Mouse (Mus musculus): ENCODE measurements at regions not wholly inside any gene's neighbourhood (a gene's known extent, or its start where the extent isn't known, plus 50 kb on each side); places are given as distances from the start of the nearest gene placed in this dataset.

DNA sequence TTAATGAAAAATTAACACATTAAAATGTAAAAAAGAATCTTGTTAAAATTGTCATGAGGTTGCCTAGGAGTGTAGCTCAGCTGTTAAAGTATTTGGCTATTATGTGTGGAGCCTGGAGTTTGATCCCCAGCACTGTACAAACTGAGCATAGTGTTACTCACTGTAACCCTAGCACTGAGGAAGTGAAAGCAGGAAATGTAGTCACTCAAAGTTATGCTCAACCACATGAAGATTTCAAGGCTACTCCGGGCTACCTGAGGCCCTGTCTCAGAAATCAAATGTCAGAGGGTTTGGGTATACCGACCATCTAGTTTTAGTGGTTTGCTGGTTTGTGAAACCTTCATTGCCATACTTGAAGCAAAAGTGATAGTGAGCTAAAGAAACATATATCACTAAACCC lies 287.2 kb downstream of the Sim1 start:
- no peaks in the 10 kb centered on the region for H3K36me3 ChIP-seq (ENCODE audit: control insufficient read depth, insufficient read depth, low read length)
- 81% methylated on average over 2 of the region's 2 CpGs for WGBS
- ATAC-seq (ENCODE audit: low read depth), result no peak
- H3K27me3 ChIP-seq (ENCODE audit: control insufficient read depth, insufficient read depth, low read depth, low read length), result no peaks in the 10 kb centered on the region
- H3K9ac ChIP-seq (ENCODE audit: low read length), result no peak overlapping the region
- no peak overlapping the region for H3K27ac ChIP-seq (ENCODE audit: low read length)
- H3K4me3 ChIP-seq (ENCODE audit: low read length), result no peak overlapping the region
- H3K4me1 ChIP-seq (replicated peaks; ENCODE audit: control insufficient read depth, insufficient read depth, low read length), result no peaks in the 10 kb centered on the region
- H3K4me2 ChIP-seq (ENCODE audit: low read depth, low read length), result no peak overlapping the region
- no peaks in the 10 kb centered on the region for H3K9me3 ChIP-seq (ENCODE audit: control insufficient read depth, low read length)

DNA sequence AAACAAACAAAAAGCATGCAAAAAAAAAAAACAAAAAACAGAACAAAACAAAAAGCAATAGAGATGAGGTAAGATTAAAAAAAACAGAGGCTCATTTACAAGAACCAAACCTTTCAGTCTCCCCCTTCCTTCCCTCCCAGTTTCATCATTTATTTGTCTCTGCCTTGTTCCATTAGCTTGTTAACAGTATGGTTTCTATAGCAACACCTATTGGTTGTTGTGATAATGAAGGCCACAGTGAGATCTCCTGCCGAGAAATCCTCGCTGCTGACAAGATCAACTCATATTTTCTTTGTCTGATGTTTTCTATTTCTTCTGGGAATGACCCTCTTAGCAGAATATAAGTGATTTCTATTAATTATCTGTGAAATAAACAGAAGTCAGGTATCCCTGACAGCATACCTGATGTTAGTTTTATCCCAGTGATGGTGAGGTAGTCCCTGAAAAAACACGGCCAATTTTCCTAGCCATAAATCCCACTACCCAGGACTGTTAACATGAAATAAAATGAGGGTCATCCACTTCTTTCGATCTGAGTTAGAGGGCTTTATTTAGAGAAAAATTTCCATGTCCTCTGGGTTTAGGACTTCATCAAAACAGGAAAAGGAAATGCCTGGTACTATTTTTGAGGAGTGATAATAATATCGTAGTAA lies 288.9 kb upstream of the Gm49339 start:
- Histone ChIP-seq H3K27ac (ENCODE audit: low read length) (no peak overlapping the region), H3K36me3 (ENCODE audit: control insufficient read depth, insufficient read depth, low read length) (no peaks in the 10 kb centered on the region), H3K4me2 (ENCODE audit: low read depth, low read length) (no peak overlapping the region), H3K27me3 (ENCODE audit: control insufficient read depth, insufficient read depth, low read depth, low read length) (no peaks in the 10 kb centered on the region), H3K9me3 (ENCODE audit: control insufficient read depth, low read length) (no peaks in the 10 kb centered on the region), H3K4me1 (replicated peaks; ENCODE audit: control insufficient read depth, insufficient read depth, low read length) (no peaks in the 10 kb centered on the region), H3K4me3 (ENCODE audit: low read length) (no peak overlapping the region), H3K9ac (ENCODE audit: low read length) (no peak overlapping the region)
- no peak for ATAC-seq (ENCODE audit: low read depth)
- 45% methylated on average over 5 of the region's 5 CpGs for WGBS

- H3K9me3 ChIP-seq (ENCODE audit: control insufficient read depth, low read length), result no peaks in the 10 kb centered on the region
- no peaks in the 10 kb centered on the region for H3K27me3 ChIP-seq (ENCODE audit: control insufficient read depth, insufficient read depth, low read depth, low read length)
- no peak overlapping the region for H3K4me2 ChIP-seq (ENCODE audit: low read depth, low read length)
- H3K36me3 ChIP-seq (ENCODE audit: control insufficient read depth, insufficient read depth, low read length), result no peaks in the 10 kb centered on the region
- no peak overlapping the region for H3K27ac ChIP-seq (ENCODE audit: low read length)
- H3K4me3 ChIP-seq (ENCODE audit: low read length), result no peak overlapping the region
- H3K9ac ChIP-seq (ENCODE audit: low read length), result no peak overlapping the region
- ATAC-seq (ENCODE audit: low read depth), result no peak
- WGBS, result 56% methylated on average over 4 of the region's 4 CpGs
- no peaks in the 10 kb centered on the region for H3K4me1 ChIP-seq (replicated peaks; ENCODE audit: control insufficient read depth, insufficient read depth, low read length)
Measured at GRCm38 (mm10) chr10:51219481-51219880, 260.9 kb upstream of the Gm49339 start.

DNA sequence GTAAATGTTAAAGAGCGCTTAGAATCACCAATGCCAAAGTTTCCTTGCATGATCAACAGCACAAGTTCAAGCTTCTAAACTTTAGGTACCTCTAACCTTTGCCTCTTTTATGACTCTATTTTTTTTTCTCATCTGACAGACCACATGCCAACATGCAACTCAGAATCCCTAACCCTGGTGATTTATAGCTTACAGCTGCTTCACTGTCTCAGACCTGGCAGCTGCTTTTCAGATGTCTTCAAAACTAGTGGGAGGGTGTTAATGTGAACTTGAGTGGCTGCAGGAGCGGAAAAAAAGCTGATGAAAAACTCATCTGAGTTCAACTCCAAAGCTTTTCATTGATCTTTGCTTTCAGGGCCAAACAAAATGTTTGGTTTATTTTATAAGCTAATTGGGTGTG lies 246.8 kb upstream of the Gm49339 start:
- no peak overlapping the region for H3K27ac ChIP-seq (ENCODE audit: low read length)
- no peak for ATAC-seq (ENCODE audit: low read depth)
- no peaks in the 10 kb centered on the region for H3K36me3 ChIP-seq (ENCODE audit: control insufficient read depth, insufficient read depth, low read length)
- no peaks in the 10 kb centered on the region for H3K27me3 ChIP-seq (ENCODE audit: control insufficient read depth, insufficient read depth, low read depth, low read length)
- H3K4me1 ChIP-seq (replicated peaks; ENCODE audit: control insufficient read depth, insufficient read depth, low read length), result no peaks in the 10 kb centered on the region
- no peak overlapping the region for H3K4me3 ChIP-seq (ENCODE audit: low read length)
- WGBS, result 68% methylated on average over 2 of the region's 2 CpGs
- H3K9me3 ChIP-seq (ENCODE audit: control insufficient read depth, low read length), result no peaks in the 10 kb centered on the region
- H3K4me2 ChIP-seq (ENCODE audit: low read depth, low read length), result no peak overlapping the region
- H3K9ac ChIP-seq (ENCODE audit: low read length), result no peak overlapping the region

GRCm38 (mm10) chr10:51235586-51236575 lies 244.5 kb upstream of the Gm49339 start:
- no peaks in the 10 kb centered on the region for H3K9me3 ChIP-seq (ENCODE audit: control insufficient read depth, low read length)
- no peak for ATAC-seq (ENCODE audit: low read depth)
- H3K36me3 ChIP-seq (ENCODE audit: control insufficient read depth, insufficient read depth, low read length), result no peaks in the 10 kb centered on the region
- H3K4me1 ChIP-seq (replicated peaks; ENCODE audit: control insufficient read depth, insufficient read depth, low read length), result no peaks in the 10 kb centered on the region
- H3K4me3 ChIP-seq (ENCODE audit: low read length), result no peak overlapping the region
- H3K27ac ChIP-seq (ENCODE audit: low read length), result no peak overlapping the region
- no peak overlapping the region for H3K4me2 ChIP-seq (ENCODE audit: low read depth, low read length)
- no peaks in the 10 kb centered on the region for H3K27me3 ChIP-seq (ENCODE audit: control insufficient read depth, insufficient read depth, low read depth, low read length)
- WGBS, result 31% methylated on average over 10 of the region's 10 CpGs
- no peak overlapping the region for H3K9ac ChIP-seq (ENCODE audit: low read length)

DNA sequence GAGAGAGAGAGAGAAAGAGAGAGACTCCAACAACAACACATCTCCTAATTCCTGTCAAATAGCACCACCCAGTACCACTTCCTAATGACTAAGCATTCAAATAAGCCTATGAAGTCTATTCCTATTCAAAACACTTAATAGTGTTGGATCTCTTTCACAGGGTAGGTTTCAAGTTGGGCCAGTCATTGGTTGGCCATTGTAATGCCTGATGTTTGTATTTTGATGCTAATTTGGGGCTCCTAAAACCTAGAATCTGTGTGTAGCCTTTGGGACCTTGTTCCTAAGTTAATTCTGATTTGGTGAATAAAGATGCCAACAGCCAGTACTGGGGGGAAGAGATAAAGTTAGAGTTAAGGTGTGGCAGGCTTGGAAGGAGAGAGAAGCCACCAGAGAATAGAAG lies 242.3 kb upstream of the Gm49339 start:
- H3K4me2 ChIP-seq (ENCODE audit: low read depth, low read length), result no peak overlapping the region
- H3K27me3 ChIP-seq (ENCODE audit: control insufficient read depth, insufficient read depth, low read depth, low read length), result no peaks in the 10 kb centered on the region
- H3K9ac ChIP-seq (ENCODE audit: low read length), result no peak overlapping the region
- ATAC-seq (ENCODE audit: low read depth), result no peak
- no peaks in the 10 kb centered on the region for H3K9me3 ChIP-seq (ENCODE audit: control insufficient read depth, low read length)
- H3K27ac ChIP-seq (ENCODE audit: low read length), result no peak overlapping the region
- H3K36me3 ChIP-seq (ENCODE audit: control insufficient read depth, insufficient read depth, low read length), result no peaks in the 10 kb centered on the region
- no peak overlapping the region for H3K4me3 ChIP-seq (ENCODE audit: low read length)
- H3K4me1 ChIP-seq (replicated peaks; ENCODE audit: control insufficient read depth, insufficient read depth, low read length), result no peaks in the 10 kb centered on the region

DNA sequence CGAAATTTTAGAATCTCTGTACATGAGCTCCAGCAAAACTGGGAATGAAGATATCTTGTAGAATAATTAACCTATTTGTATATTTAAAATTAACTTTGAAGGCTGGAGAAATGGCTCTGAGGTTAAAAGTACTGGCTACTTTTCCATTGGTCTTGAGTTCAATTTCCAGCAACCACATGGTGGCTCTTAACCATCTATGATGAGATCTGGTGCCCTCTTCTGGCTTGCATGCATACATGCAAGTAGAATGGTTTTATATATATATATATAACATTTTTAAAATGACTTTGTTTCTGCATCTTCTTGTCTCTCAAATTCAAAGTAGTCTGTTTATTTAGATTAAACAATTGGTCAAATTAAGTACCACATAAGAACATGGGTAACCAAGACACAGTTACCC lies 227.0 kb upstream of the Gm49339 start:
- no peaks in the 10 kb centered on the region for H3K27me3 ChIP-seq (ENCODE audit: control insufficient read depth, insufficient read depth, low read depth, low read length)
- WGBS, result 93% methylated on average over 1 of the region's 1 CpGs
- ATAC-seq (ENCODE audit: low read depth), result no peak
- no peaks in the 10 kb centered on the region for H3K9me3 ChIP-seq (ENCODE audit: control insufficient read depth, low read length)
- H3K36me3 ChIP-seq (ENCODE audit: control insufficient read depth, insufficient read depth, low read length), result no peaks in the 10 kb centered on the region
- H3K4me2 ChIP-seq (ENCODE audit: low read depth, low read length), result no peak overlapping the region
- H3K27ac ChIP-seq (ENCODE audit: low read length), result no peak overlapping the region
- H3K4me3 ChIP-seq (ENCODE audit: low read length), result no peak overlapping the region
- no peak overlapping the region for H3K9ac ChIP-seq (ENCODE audit: low read length)
- no peaks in the 10 kb centered on the region for H3K4me1 ChIP-seq (replicated peaks; ENCODE audit: control insufficient read depth, insufficient read depth, low read length)

DNA sequence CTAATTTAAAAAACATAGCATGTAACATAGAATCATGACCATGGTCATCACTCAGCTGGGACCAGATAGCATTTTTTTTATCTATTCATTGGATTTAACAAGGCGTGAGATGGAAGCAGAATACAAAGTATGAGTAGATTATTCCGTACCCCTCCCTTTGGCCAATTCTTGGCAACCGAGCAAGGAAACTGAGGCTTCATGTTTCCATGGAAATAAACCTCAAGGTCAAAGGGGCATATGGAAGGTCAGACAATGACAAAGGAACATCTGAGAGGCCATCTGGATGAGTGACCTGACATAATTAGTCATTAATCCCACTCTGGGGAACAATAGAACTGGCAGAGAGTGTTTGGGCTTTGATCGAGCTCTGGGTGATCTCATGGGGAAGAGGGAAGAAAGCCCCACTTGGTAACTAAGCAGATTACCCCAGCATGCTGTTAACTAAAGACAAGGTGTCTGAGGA lies 222.8 kb upstream of the Gm49339 start:
- Histone ChIP-seq H3K9ac (ENCODE audit: low read length) (no peak overlapping the region), H3K27ac (ENCODE audit: low read length) (no peak overlapping the region), H3K4me1 (replicated peaks; ENCODE audit: control insufficient read depth, insufficient read depth, low read length) (no peaks in the 10 kb centered on the region), H3K9me3 (ENCODE audit: control insufficient read depth, low read length) (no peaks in the 10 kb centered on the region), H3K4me2 (ENCODE audit: low read depth, low read length) (no peak overlapping the region), H3K27me3 (ENCODE audit: control insufficient read depth, insufficient read depth, low read depth, low read length) (no peaks in the 10 kb centered on the region), H3K36me3 (ENCODE audit: control insufficient read depth, insufficient read depth, low read length) (no peaks in the 10 kb centered on the region), H3K4me3 (ENCODE audit: low read length) (no peak overlapping the region)
- WGBS, result 43% methylated on average over 4 of the region's 4 CpGs
- no peak for ATAC-seq (ENCODE audit: low read depth)

GRCm38 (mm10) chr10:51271364-51271763 lies 209.0 kb upstream of the Gm49339 start:
- 89% methylated on average over 1 of the region's 1 CpGs for WGBS

More at GRCm38 (mm10) chr10:51271364-51271763, 209.0 kb upstream of the Gm49339 start:
- H3K4me1 ChIP-seq (replicated peaks; ENCODE audit: control insufficient read depth, insufficient read depth, low read length), result no peaks in the 10 kb centered on the region
- H3K27me3 ChIP-seq (ENCODE audit: control insufficient read depth, insufficient read depth, low read depth, low read length), result no peaks in the 10 kb centered on the region
- no peak overlapping the region for H3K4me3 ChIP-seq (ENCODE audit: low read length)
- no peaks in the 10 kb centered on the region for H3K9me3 ChIP-seq (ENCODE audit: control insufficient read depth, low read length)
- H3K9ac ChIP-seq (ENCODE audit: low read length), result no peak overlapping the region
- H3K36me3 ChIP-seq (ENCODE audit: control insufficient read depth, insufficient read depth, low read length), result no peaks in the 10 kb centered on the region
- no peak for ATAC-seq (ENCODE audit: low read depth)
- H3K27ac ChIP-seq (ENCODE audit: low read length), result no peak overlapping the region
- H3K4me2 ChIP-seq (ENCODE audit: low read depth, low read length), result no peak overlapping the region
